Mouse (Mus musculus) liver, postnatal 0 days (tissue): ENCODE data around the gene Gm17364.
"Not testable (repeated sequence)": the region's sequence is repeated elsewhere in the genome, so short reads cannot be mapped to it uniquely, and the experiment has no call there.

ENCODE experiments used
- CTCF ChIP-seq: sonication (generic); IDR thresholded peaks from 2 replicates; pipeline ENCODE4 v1.5.1; 2016; ENCODE audit warnings: antibody characterized with exemption, low read depth
- EP300 ChIP-seq: IDR thresholded peaks from 2 replicates; pipeline ENCODE4 v1.6.1; 2016; ENCODE audit warnings: antibody characterized with exemption, low read depth, mild to moderate bottlenecking

- not testable (repeated sequence) for TF ChIP-seq CTCF, EP300
Observed at GRCm38 (mm10) chr13:41251232-41251631, 22.5 kb downstream of the Gm17364 start.
